Mouse (Mus musculus) CH12.LX (cell line): ENCODE data around the gene Tmem106c. TPM values are rescaled to one million over a fixed set of nuclear protein-coding genes. Genes with fewer than 3 reads are reported as not detected.
A peak's percentile ranks its signal among the peaks of the same experiment; 100 is the strongest.

Experiments used
- DNase-seq: peaks from one replicate; pipeline ENCODE4 v3.0.0-alpha.2; 2013; ENCODE audit errors: extremely low read depth
- H3K27ac ChIP-seq: 2 replicates; pipeline ENCODE4 v1.5.1; 2012; ENCODE audit warnings: low read depth, mild to moderate bottlenecking, control low read depth, moderate library complexity; ENCODE audit not compliant: insufficient read depth
- H3K27me3 ChIP-seq: replicated peaks from 2 replicates; pipeline ENCODE3; 2012; ENCODE audit warnings: inconsistent platforms
- H3K36me3 ChIP-seq, 2 experiments: replicated peaks in 1 of 2; 2 replicates each; pipeline versions ENCODE3 to v1.6.1; 2012; ENCODE audit warnings: inconsistent platforms in 1 of 2, low read length in 1 of 2, mild to moderate bottlenecking in 1 of 2, mixed read lengths in 1 of 2, moderate library complexity in 1 of 2; ENCODE audit not compliant: control insufficient read depth in 1 of 2, insufficient read depth in 1 of 2
- H3K4me1 ChIP-seq, 2 experiments: 2 replicates each; pipeline ENCODE4 v1.6.1; 2012; ENCODE audit warnings: inconsistent platforms in 1 of 2, moderate library complexity in 1 of 2; ENCODE audit not compliant: insufficient read depth in 2 of 2, control insufficient read depth in 1 of 2
- H3K4me2 ChIP-seq: 2 replicates; pipeline ENCODE4 v1.6.1; 2012; ENCODE audit warnings: low read depth, mild to moderate bottlenecking, control low read depth; ENCODE audit not compliant: poor library complexity, insufficient read depth, severe bottlenecking
- H3K4me3 ChIP-seq, 3 experiments: fragments of 150-350 bp in 1 of 3; sonication (generic) in 1 of 3; replicated peaks in 1 of 3; 2 replicates each; pipeline versions ENCODE3 to v1.5.1; 2011 to 2012; ENCODE audit warnings: low read depth in 2 of 3, low read length in 2 of 3, mild to moderate bottlenecking in 2 of 3, moderate library complexity in 2 of 3, control low read depth in 1 of 3, improper control_type of control experiment in 1 of 3, inconsistent platforms in 1 of 3, mixed read lengths in 1 of 3; ENCODE audit not compliant: poor library complexity in 1 of 3
- H3K79me2 ChIP-seq: replicated peaks from 2 replicates; pipeline ENCODE4 v1.6.1; 2012; ENCODE audit warnings: mild to moderate bottlenecking, moderate library complexity; ENCODE audit not compliant: control insufficient read depth, poor library complexity, insufficient read depth, severe bottlenecking; ENCODE audit errors: extremely low read depth
- H3K9ac ChIP-seq: 2 replicates; pipeline ENCODE4 v1.6.1; 2012; ENCODE audit warnings: low read depth, mild to moderate bottlenecking, control low read depth, moderate library complexity; ENCODE audit not compliant: insufficient read depth
- H3K9me3 ChIP-seq: replicated peaks from 2 replicates; pipeline ENCODE3; 2012; ENCODE audit warnings: low read length, inconsistent platforms, mixed read lengths
- BHLHE40 ChIP-seq: IDR thresholded peaks from 2 replicates; pipeline ENCODE4 v1.6.1; 2011; ENCODE audit warnings: mild to moderate bottlenecking, low read depth, low read length, improper control_type of control experiment
- CHD2 ChIP-seq: IDR thresholded peaks from 2 replicates; pipeline ENCODE4 v1.6.1; 2011; ENCODE audit warnings: low read length, improper control_type of control experiment
- CTCF ChIP-seq, 2 experiments: IDR thresholded peaks in 1 of 2; conservative IDR thresholded peaks in 1 of 2; 2 replicates each; pipeline ENCODE4 v1.5.1; 2011 to 2012; ENCODE audit warnings: low read depth in 2 of 2, low read length in 2 of 2, improper control_type of control experiment in 1 of 2, inconsistent platforms in 1 of 2, mild to moderate bottlenecking in 1 of 2, moderate library complexity in 1 of 2
- E2F4 ChIP-seq: IDR thresholded peaks from 2 replicates; pipeline ENCODE4 v1.6.1; 2011; ENCODE audit warnings: low read depth, low read length, improper control_type of control experiment; ENCODE audit not compliant: insufficient replicate concordance
- ETS1 ChIP-seq: conservative IDR thresholded peaks from 2 replicates; pipeline ENCODE4 v1.6.1; 2012; ENCODE audit warnings: low read depth, mild to moderate bottlenecking, inconsistent platforms, low read length, improper control_type of control experiment, moderate library complexity
- GABPA ChIP-seq: IDR thresholded peaks from 2 replicates; pipeline ENCODE4 v1.6.1; 2012; ENCODE audit warnings: low read depth, low read length, improper control_type of control experiment, inconsistent platforms; ENCODE audit not compliant: insufficient replicate concordance
- HCFC1 ChIP-seq: IDR thresholded peaks from 2 replicates; pipeline ENCODE4 v1.6.1; 2012; ENCODE audit warnings: low read depth, mild to moderate bottlenecking, inconsistent platforms, low read length, improper control_type of control experiment
- JUND ChIP-seq: conservative IDR thresholded peaks from 2 replicates; pipeline ENCODE4 v1.6.1; 2011; ENCODE audit warnings: low read depth, low read length, improper control_type of control experiment
- KAT2A ChIP-seq: IDR thresholded peaks from 2 replicates; pipeline ENCODE4 v1.6.1; 2012; ENCODE audit warnings: low read length, improper control_type of control experiment, inconsistent platforms; ENCODE audit not compliant: insufficient replicate concordance
- MAFK ChIP-seq: IDR thresholded peaks from 2 replicates; pipeline ENCODE4 v1.6.1; 2011; ENCODE audit warnings: low read length, improper control_type of control experiment; ENCODE audit not compliant: insufficient replicate concordance
- MAX ChIP-seq: IDR thresholded peaks from 2 replicates; pipeline ENCODE4 v1.6.1; 2011; ENCODE audit warnings: low read length, improper control_type of control experiment
- MYC ChIP-seq: IDR thresholded peaks from 2 replicates; pipeline ENCODE4 v1.6.1; 2011; ENCODE audit warnings: low read depth, mild to moderate bottlenecking, improper control_type of control experiment, low read length
- NELFE ChIP-seq: IDR thresholded peaks from 2 replicates; pipeline ENCODE4 v1.6.1; 2011; ENCODE audit warnings: low read depth, low read length, improper control_type of control experiment
- PAX5 ChIP-seq: IDR thresholded peaks from 2 replicates; pipeline ENCODE4 v1.6.1; 2012; ENCODE audit warnings: low read length, inconsistent platforms, mixed read lengths
- POLR2AphosphoS2 ChIP-seq: IDR thresholded peaks from 2 replicates; pipeline ENCODE4 v1.6.1; 2011; ENCODE audit warnings: low read depth, low read length, improper control_type of control experiment
- RCOR1 ChIP-seq: conservative IDR thresholded peaks from 2 replicates; pipeline ENCODE4 v1.6.1; 2012; ENCODE audit warnings: low read depth, mild to moderate bottlenecking, inconsistent platforms, low read length, improper control_type of control experiment
- SIN3A ChIP-seq: IDR thresholded peaks from 2 replicates; pipeline ENCODE4 v1.6.1; 2012; ENCODE audit warnings: low read length, improper control_type of control experiment, inconsistent platforms
- SMC3 ChIP-seq: IDR thresholded peaks from 2 replicates; pipeline ENCODE4 v1.6.1; 2011; ENCODE audit warnings: low read depth, low read length, improper control_type of control experiment
- TCF12 ChIP-seq: IDR thresholded peaks from 2 replicates; pipeline ENCODE4 v1.6.1; 2014; ENCODE audit warnings: low read depth, mild to moderate bottlenecking, inconsistent platforms, low read length, improper control_type of control experiment
- USF1 ChIP-seq: IDR thresholded peaks from 2 replicates; pipeline ENCODE4 v1.6.1; 2014; ENCODE audit warnings: low read depth, mild to moderate bottlenecking, inconsistent platforms, low read length, improper control_type of control experiment
- ZC3H11A ChIP-seq: IDR thresholded peaks from 2 replicates; pipeline ENCODE4 v1.6.1; 2012; ENCODE audit warnings: low read depth, mild to moderate bottlenecking, inconsistent platforms, low read length, improper control_type of control experiment
- ZMIZ1 ChIP-seq: IDR thresholded peaks from 2 replicates; pipeline ENCODE4 v1.6.1; 2012; ENCODE audit warnings: low read depth, mild to moderate bottlenecking, inconsistent platforms, low read length, improper control_type of control experiment
- dilution Hi-C: fragments of 300-500 bp; cut with MboI; formaldehyde crosslinking; loops from 2 replicates; pipeline ENCODE4 v1.14.3; 2020; ENCODE audit warnings: low sequenced_read_pairs; ENCODE audit not compliant: extremely low pct_unique_long_range_greater_than_20kb, extremely low pct_ligation_motif_present
- in situ Hi-C: fragments of 300-500 bp; cut with MboI; formaldehyde crosslinking; loops from 3 replicates; pipeline ENCODE4 v1.14.3; 2019; ENCODE audit warnings: low sequenced_read_pairs, low pct_ligation_motif_present, low pct_unique_long_range_greater_than_20kb, mixed read lengths
- polyA plus RNA-seq: library from polyadenylated mRNA; unstranded; fragments of >175 nt; gene quantifications from 2 replicates; pipeline ENCODE4 v1.2.1, GENCODE M21; 2012; ENCODE audit warnings: low read depth; ENCODE audit not compliant: insufficient read length
- total RNA-seq, 2 experiments: library from RNA; depleted of rRNA; stranded (reverse); fragments of 300-350 nt in 1 of 2; fragments of >200 nt in 1 of 2; gene quantifications; 2 replicates each; pipeline ENCODE4 v1.2.3; 2012 to 2014

The Tmem106c gene
- total and polyA plus RNA-seq, 3 experiments = 18.5 to 25.7 (median 25.5) TPM

GRCm38 (mm10) chr15:97992712-97993286 lies 28.8 kb downstream of the Tmem106c start (continued):
- TF ChIP-seq KAT2A = no peak
- TF ChIP-seq RCOR1 = no peak
- TF ChIP-seq MAX = 0 out of 2 replicates have a peak, but pooled peaks have one; percentile 59
- TF ChIP-seq ETS1 = no peak
- TF ChIP-seq PAX5 = no peak
- TF ChIP-seq CTCF (conservative IDR thresholded peaks at IDR 0.05 in 1 of 2, IDR thresholded peaks at IDR 0.05 in 1 of 2; ENCODE audit: low read depth in 2 of 2, low read length in 2 of 2) = no peak
- no peak for TF ChIP-seq ZC3H11A
- TF ChIP-seq CHD2 = peak; percentile 74; the same call in 1 of the 2 replicates
- no peak for TF ChIP-seq JUND
- no peak for TF ChIP-seq MAFK
- no peak for TF ChIP-seq POLR2AphosphoS2
- peak; percentile 83; the same call in 1 of the 2 replicates for TF ChIP-seq E2F4
- no peak for TF ChIP-seq USF1
- TF ChIP-seq BHLHE40 = 0 out of 2 replicates have a peak, but pooled peaks have one; percentile 20
- 0 out of 2 replicates have a peak, but pooled peaks have one; percentile 9 for TF ChIP-seq NELFE
- TF ChIP-seq GABPA = no peak
- TF ChIP-seq TCF12 = peak; percentile 50; the same call in 1 of the 2 replicates
- TF ChIP-seq MYC = no peak
- TF ChIP-seq, all 38 proteins: peak for 10

GRCm38 (mm10) chr15:97996716-97997256 lies 32.8 kb downstream of the Tmem106c start:
- dilution Hi-C loops (no loop called here), in situ Hi-C loops (no loop called here)
- Histone ChIP-seq H3K9ac (no peak overlapping the region), H3K27ac (no peak overlapping the region), H3K9me3 (peaks cover 2% of the 10 kb centered on the region), H3K4me3 (no peak overlapping the region), H3K4me1 (peaks cover 3 to 14% of the 10 kb centered on the region in 2 experiments; a peak in 3 of 4 replicates), H3K79me2 (no peaks in the 10 kb centered on the region), H3K36me3 (no peaks in the 10 kb centered on the region), H3K27me3 (peaks cover 67% of the 10 kb centered on the region), H3K4me2 (no peak overlapping the region)
- no peak for TF ChIP-seq ZMIZ1
- TF ChIP-seq SIN3A = no peak
- no peak for TF ChIP-seq USF1
- TF ChIP-seq SMC3 = no peak
- TF ChIP-seq MAFK = no peak
- no peak for TF ChIP-seq HCFC1
- no peak for DNase-seq
